Mouse (Mus musculus): ENCODE data around the gene Erbb2. TPM values are rescaled to one million over a fixed set of nuclear protein-coding genes. Genes with fewer than 3 reads are reported as not detected.

Gene Erbb2
- polyA plus RNA-seq, 1 experiment from 2014 or later, result 5.6 TPM

DNA sequence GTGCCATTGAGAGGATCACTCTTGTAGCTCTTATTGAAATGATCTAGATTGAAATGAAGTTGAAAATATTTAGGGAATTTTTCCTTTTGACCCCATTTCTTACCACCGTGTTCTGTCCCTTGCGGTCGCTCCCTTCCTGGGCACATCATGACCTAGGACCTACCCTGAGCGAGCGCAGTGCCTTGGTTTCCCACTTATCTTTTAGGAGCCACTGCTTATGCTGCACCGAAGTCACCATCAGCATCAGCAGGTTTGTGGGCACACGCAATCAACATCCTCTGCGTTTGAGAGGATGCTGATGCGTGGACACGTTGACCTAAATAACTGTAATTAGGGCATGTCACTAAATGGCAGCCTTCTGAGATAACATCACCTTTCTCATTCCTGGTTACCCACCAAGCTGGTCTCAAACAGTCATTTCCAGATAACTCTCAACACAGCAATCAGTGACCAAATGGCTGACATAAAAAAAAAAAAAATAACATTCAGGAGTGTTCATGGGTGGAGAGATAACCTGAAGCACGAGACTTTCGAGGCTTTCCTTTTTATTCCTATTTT, 67.7 kb downstream of the Erbb2 start:
- Histone ChIP-seq H3K27ac (no peak overlapping the region), H3K4me3 (no peak overlapping the region), H3K9ac (no peak overlapping the region), H3K4me2 (no peak overlapping the region), H3K9me3 (replicated peaks) (no peaks in the 10 kb centered on the region), H3K27me3 (replicated peaks) (no peaks in the 10 kb centered on the region; the same call in 1 of the 2 replicates), H3K36me3 (no peaks in the 10 kb centered on the region), H3K4me1 (no peaks in the 10 kb centered on the region)
- no peak for ATAC-seq
- WGBS (ENCODE audit: insufficient replicate concordance), result 64% methylated on average over 12 of the region's 12 CpGs

DNA sequence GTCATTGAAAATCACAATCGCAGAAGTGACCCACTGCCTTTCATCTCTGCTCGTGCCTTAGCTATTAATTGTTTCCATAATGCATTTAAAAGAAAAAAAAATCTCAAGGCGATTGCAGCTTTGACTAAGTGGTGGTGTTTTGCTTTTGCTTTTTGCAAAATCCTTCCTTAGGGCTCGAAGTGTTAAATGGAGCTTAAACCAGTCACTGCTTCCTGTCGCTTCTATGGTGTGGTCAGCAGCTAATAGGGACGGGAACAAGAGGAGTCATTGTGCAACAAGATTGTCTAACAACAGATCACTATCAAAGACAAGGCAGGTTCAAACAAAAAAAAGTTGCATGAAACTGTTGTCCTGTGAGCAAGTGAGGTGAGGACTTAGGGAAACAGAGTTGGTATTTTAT, 69.0 kb downstream of the Erbb2 start:
- Histone ChIP-seq H3K9ac (no peak overlapping the region), H3K4me2 (no peak overlapping the region), H3K27me3 (replicated peaks) (no peaks in the 10 kb centered on the region; the same call in 1 of the 2 replicates), H3K36me3 (no peaks in the 10 kb centered on the region), H3K4me1 (no peaks in the 10 kb centered on the region), H3K27ac (no peak overlapping the region), H3K9me3 (replicated peaks) (no peaks in the 10 kb centered on the region), H3K4me3 (no peak overlapping the region)
- no peak for ATAC-seq
- WGBS (ENCODE audit: insufficient replicate concordance), result 44% methylated on average over 6 of the region's 6 CpGs

GRCm38 (mm10) chr11:98482067-98482466, 69.8 kb downstream of the Erbb2 start:
- no peaks in the 10 kb centered on the region for H3K9me3 ChIP-seq (replicated peaks)
- no peaks in the 10 kb centered on the region; the same call in 1 of the 2 replicates for H3K27me3 ChIP-seq (replicated peaks)
- no peak overlapping the region for H3K9ac ChIP-seq
- no peaks in the 10 kb centered on the region for H3K36me3 ChIP-seq
- no peaks in the 10 kb centered on the region for H3K4me1 ChIP-seq
- H3K27ac ChIP-seq, result no peak overlapping the region
- whole genome bisulfite sequencing (ENCODE audit: insufficient replicate concordance), result 63% methylated on average over 10 of the region's 10 CpGs
- no peak overlapping the region for H3K4me2 ChIP-seq
- H3K4me3 ChIP-seq, result no peak overlapping the region
- ATAC-seq, result no peak

GRCm38 (mm10) chr11:98485749-98486148, 73.5 kb downstream of the Erbb2 start:
- WGBS (ENCODE audit: insufficient replicate concordance), result 60% methylated on average over 2 of the region's 2 CpGs
- no peaks in the 10 kb centered on the region for H3K9me3 ChIP-seq (replicated peaks)
- no peak overlapping the region for H3K27ac ChIP-seq
- H3K4me2 ChIP-seq, result no peak overlapping the region
- H3K9ac ChIP-seq, result no peak overlapping the region
- no peaks in the 10 kb centered on the region for H3K36me3 ChIP-seq
- no peak for ATAC-seq
- no peaks in the 10 kb centered on the region; the same call in 1 of the 2 replicates for H3K27me3 ChIP-seq (replicated peaks)
- no peaks in the 10 kb centered on the region for H3K4me1 ChIP-seq
- H3K4me3 ChIP-seq, result no peak overlapping the region

Other genes starting within 250 kb of the Erbb2 start
- 40.5 and 41.8 TPM in 2 replicates for gene Med1, start 219.2 kb upstream of the Erbb2 start, polyA plus RNA-seq (2016; fragmentation: Nextera tagmentation; extraction: Ambion mirVana)
- gene Cdk12, start 209.4 kb upstream of the Erbb2 start, polyA plus RNA-seq (2016; fragmentation: Nextera tagmentation; extraction: Ambion mirVana), result 8.6 and 9.0 TPM in 2 replicates
- not detected in 2 replicates for gene Neurod2, start 82.8 kb upstream of the Erbb2 start, polyA plus RNA-seq (2016; fragmentation: Nextera tagmentation; extraction: Ambion mirVana)
- 0.10 TPM in 1 of 2 replicates, not detected in the other for gene Ppp1r1b, start 64.1 kb upstream of the Erbb2 start, polyA plus RNA-seq (2016; fragmentation: Nextera tagmentation; extraction: Ambion mirVana)
- gene Stard3, start 54.1 kb upstream of the Erbb2 start, polyA plus RNA-seq (2016; fragmentation: Nextera tagmentation; extraction: Ambion mirVana), result 18.0 and 18.9 TPM in 2 replicates
- not detected in 2 replicates for gene Tcap, start 28.7 kb upstream of the Erbb2 start, polyA plus RNA-seq (2016; fragmentation: Nextera tagmentation; extraction: Ambion mirVana)
- 0.23 TPM in 1 of 2 replicates, not detected in the other for gene Pnmt, start 26.0 kb upstream of the Erbb2 start, polyA plus RNA-seq (2016; fragmentation: Nextera tagmentation; extraction: Ambion mirVana)
- gene Pgap3, start 12.0 kb upstream of the Erbb2 start, polyA plus RNA-seq (2016; fragmentation: Nextera tagmentation; extraction: Ambion mirVana), result 3.5 and 3.8 TPM in 2 replicates
- gene Mien1, start 26.5 kb downstream of the Erbb2 start, polyA plus RNA-seq (2016; fragmentation: Nextera tagmentation; extraction: Ambion mirVana), result 64.8 and 67.4 TPM in 2 replicates
- gene Grb7, start 33.9 kb downstream of the Erbb2 start, polyA plus RNA-seq (2016; fragmentation: Nextera tagmentation; extraction: Ambion mirVana), result 20.1 and 22.0 TPM in 2 replicates
- gene Ikzf3, start 133.6 kb downstream of the Erbb2 start, polyA plus RNA-seq (2016; fragmentation: Nextera tagmentation; extraction: Ambion mirVana), result 0.07 and 0.12 TPM in 2 replicates
- gene Zpbp2, start 138.6 kb downstream of the Erbb2 start, polyA plus RNA-seq (2016; fragmentation: Nextera tagmentation; extraction: Ambion mirVana), result 0.46 and 0.55 TPM in 2 replicates
- gene Ormdl3, start 174.9 kb downstream of the Erbb2 start, polyA plus RNA-seq (2016; fragmentation: Nextera tagmentation; extraction: Ambion mirVana), result 44.2 and 44.3 TPM in 2 replicates
- not detected in 2 replicates for gene Lrrc3c, start 185.8 kb downstream of the Erbb2 start, polyA plus RNA-seq (2016; fragmentation: Nextera tagmentation; extraction: Ambion mirVana)
- gene Gm12355, start 213.2 kb downstream of the Erbb2 start, polyA plus RNA-seq (2016; fragmentation: Nextera tagmentation; extraction: Ambion mirVana), result 0.87 and 0.96 TPM in 2 replicates
- gene Gsdma3, start 213.9 kb downstream of the Erbb2 start, polyA plus RNA-seq (2016; fragmentation: Nextera tagmentation; extraction: Ambion mirVana), result not detected in 2 replicates
- not detected in 2 replicates for gene Gsdma2, start 234.3 kb downstream of the Erbb2 start, polyA plus RNA-seq (2016; fragmentation: Nextera tagmentation; extraction: Ambion mirVana)

All from liver, embryonic 12.5 days (tissue).